Mouse (Mus musculus) megakaryocyte-erythroid progenitor cell, adult 5-6 weeks (primary cell): ENCODE results near the gene Wdr25. TPM values are rescaled to one million over a fixed set of nuclear protein-coding genes. Genes with fewer than 3 reads are reported as not detected.
"Not testable (repeated sequence)": the region's sequence is repeated elsewhere in the genome, so short reads cannot be mapped to it uniquely, and the experiment has no call there.

Source experiments
- ATAC-seq: replicated peaks from 2 replicates; pipeline ENCODE4 v1.8.0; 2016; ENCODE audit warnings: mild to moderate bottlenecking, inconsistent platforms; ENCODE audit not compliant: severe bottlenecking, poor library complexity, low FRiP score, low TSS enrichment
- total RNA-seq, 2 experiments: library from RNA; stranded (forward) in 1 of 2; stranded (reverse) in 1 of 2; fragments of 200-1000, 215-1000 nt in 1 of 2; fragments of >200 nt in 1 of 2; fragmentation: Nextera tagmentation in 1 of 2; gene quantifications; 2 replicates each; pipeline ENCODE4 v1.2.3; 2014 to 2017

Wdr25 gene
- total RNA-seq (2014; fragmentation: Nextera tagmentation) = 9.4 and 9.7 TPM in 2 replicates
- total RNA-seq (2017) = 3.0 and 6.9 TPM in 2 replicates

GRCm38 (mm10) chr12:108892989-108893714 is at the start of gene Wdr25:
TSS of gene Wdr25 (plus strand) at chr12:108893631.
- peak; percentile 6; the same call in 1 of the 2 replicates for ATAC-seq

DNA sequence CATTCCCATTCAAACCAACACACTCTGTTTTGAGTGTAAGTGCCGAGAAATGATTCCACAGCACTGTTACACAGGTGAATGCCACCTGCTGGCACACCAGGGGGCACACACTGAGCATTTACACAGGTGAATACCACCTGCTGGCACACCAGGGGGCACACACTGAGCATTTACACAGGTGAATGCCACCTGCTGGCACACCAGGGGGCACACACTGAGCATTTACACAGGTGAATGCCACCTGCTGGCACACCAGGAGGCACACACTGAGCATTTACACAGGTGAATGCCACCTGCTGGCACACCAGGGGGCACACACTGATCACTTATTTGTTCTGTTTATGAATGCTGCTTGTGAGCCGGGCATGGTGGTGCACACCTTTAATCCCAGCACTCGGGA is 45.4 kb upstream of the Wdr25 start:
- ATAC-seq = not testable (repeated sequence)

DNA sequence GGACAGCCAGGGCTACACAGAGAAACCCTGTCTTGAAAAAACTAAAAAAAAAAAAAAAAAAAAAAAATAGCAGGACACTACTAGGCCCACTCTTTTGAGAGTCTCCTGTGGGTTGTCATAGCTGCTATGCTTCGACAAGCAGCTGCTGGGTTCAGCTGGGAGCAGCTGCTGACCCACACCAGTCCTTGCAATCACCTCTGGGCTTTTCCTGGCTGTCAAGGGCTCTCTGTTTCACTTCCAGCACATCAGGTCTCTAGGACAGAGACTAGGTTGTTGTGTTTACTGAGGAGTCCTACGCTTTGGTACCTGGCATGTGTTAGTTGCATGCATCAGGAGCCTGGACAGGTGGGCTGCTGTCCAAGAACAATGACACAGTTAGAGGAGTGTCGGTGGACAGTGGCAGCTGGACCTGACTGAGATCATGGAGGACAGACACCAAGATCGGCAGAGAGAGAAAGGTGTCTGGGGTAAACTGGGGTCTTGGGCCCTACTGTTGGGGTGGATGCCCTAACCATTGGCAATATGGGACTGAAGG is 43.9 kb upstream of the Wdr25 start:
- ATAC-seq = no peak

DNA sequence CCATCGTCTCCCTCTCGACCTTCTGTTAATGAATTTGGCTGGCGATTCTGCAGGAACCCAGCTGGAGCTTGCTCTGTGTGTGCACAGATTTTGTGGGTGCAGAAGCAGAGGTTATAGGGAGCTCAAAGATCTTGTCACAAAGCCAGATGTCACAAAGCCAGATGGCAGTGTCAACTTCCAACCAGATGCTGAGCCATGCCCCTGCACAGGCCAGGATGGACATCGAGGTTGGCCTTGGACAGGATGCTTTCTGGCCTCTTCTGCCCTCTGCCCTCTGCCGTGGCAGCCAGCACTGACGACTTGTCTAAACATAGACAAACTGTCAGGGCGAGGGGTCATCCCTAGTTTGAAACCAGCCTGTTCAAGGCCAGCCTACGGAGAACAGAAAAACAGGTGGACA is 43.3 kb upstream of the Wdr25 start:
- no peak for ATAC-seq

DNA sequence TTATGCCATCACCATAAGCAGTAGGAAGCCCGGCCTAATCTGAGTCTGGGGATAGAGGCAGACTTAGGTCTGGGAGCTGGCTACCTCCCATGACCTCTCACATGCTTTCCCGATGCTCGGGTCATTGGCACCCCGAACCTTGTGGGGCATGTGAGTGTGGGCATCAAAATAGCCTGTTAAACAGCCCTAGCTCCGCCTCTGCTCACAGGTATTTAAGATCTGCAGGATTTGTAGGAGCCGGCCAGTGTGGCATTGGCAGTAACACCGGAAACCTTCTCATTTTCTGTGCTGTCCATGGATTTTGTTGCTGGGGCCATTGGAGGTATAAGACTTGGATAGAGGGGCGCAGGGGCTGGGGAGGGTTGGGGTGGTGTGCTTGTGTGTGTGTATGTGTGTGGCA is 42.5 kb upstream of the Wdr25 start:
- no peak for ATAC-seq

GRCm38 (mm10) chr12:108852822-108853221 is 40.6 kb upstream of the Wdr25 start:
- ATAC-seq = no peak

- no peak for ATAC-seq
These were observed 38.4 kb upstream of the Wdr25 start for GRCm38 (mm10) chr12:108855081-108855480.

GRCm38 (mm10) chr12:108856186-108856585 is 37.2 kb upstream of the Wdr25 start:
- ATAC-seq = no peak

GRCm38 (mm10) chr12:108857109-108857508 is 36.3 kb upstream of the Wdr25 start:
- ATAC-seq = no peak

DNA sequence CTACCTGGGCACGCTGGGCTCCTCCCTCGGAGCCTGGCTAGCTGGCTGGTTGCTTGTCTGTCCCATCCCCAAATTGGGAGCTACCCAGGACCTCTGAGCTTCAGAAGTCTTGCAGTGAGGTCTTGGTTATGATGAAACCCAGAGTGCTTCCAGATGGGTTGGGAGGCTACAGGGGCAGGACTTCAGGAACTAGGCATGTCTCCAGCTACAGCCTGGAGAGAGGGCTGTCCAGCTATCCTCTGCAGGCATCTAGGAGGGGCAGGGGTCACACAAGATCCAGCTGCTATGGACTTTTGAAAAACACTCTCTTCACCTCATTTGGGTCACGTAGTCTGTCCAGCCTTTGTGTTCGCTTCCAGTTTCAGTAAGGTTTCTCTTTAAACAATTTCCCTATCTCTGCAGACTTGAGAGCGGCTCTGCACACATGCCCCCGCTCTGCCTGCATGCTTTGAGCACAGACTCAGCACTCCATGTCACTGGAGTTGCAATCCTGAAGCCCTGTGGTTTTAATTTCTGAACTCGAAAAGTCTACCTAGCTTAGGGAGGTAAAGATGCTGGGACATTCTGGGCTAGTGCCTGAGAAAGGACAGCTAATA is 35.7 kb upstream of the Wdr25 start:
- ATAC-seq = no peak

DNA sequence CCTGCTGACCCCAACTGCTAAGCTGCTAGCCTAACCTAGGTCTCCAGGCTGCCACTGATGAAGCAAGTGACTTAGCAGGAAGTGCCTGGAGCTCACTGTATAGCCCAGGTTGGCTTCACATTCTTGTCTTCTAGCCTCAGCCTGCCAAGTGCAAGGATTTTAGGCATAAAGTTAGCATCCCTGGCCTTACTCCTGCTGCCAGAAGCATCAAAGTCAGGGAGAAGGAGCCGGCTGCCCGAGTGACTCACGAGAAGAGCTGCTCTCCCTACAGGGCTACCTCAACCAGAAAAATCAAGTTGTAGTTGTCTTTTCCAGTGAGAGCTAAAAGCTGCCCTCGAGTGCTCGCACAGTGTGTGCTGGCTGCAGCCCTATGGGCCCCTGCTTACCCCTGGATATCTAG is 34.9 kb upstream of the Wdr25 start:
- no peak for ATAC-seq

DNA sequence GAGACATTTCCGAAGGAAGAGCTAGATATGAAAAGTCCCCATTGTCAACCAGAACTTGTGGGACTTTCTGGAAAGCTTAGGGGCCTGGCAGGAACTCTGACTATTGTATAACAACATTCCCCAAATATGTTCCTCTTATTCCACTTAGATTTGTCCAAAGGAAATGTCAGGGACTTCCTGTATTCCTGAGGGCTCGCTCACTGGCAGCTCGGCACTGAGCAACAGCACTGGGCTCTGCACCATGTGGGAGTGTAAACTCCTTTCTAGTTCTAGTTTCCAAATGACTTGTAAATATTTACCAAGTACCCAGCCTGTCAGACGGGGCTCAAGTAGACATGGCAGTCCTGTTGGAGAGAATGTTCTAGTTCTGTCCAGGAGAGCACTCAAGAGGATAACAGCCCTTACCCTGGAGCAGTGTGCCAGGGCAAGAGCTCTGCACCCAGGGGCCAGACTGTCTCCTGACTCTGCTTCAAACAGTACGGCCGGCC is 28.4 kb upstream of the Wdr25 start:
- ATAC-seq = no peak

DNA sequence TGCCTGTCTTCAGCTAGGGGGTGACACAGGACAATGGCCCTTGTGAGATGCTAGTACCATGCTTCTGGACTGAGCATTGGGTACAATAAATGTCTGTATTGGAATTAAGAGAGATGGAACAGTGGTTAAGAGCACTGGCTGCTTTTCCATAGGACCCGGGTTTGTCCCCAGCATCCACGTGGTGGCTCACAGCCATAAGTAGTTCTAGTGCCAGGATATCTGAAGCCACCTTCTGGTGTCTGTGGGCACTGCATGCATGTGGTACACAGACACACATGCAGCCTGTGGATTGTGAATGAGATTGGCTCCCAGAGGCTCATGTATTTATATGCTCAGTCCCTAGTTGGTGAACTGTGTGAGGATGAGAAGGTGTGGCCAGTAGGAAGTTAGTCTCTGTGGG is 23.9 kb upstream of the Wdr25 start:
- peak; percentile 35; the same call in 1 of the 2 replicates for ATAC-seq

DNA sequence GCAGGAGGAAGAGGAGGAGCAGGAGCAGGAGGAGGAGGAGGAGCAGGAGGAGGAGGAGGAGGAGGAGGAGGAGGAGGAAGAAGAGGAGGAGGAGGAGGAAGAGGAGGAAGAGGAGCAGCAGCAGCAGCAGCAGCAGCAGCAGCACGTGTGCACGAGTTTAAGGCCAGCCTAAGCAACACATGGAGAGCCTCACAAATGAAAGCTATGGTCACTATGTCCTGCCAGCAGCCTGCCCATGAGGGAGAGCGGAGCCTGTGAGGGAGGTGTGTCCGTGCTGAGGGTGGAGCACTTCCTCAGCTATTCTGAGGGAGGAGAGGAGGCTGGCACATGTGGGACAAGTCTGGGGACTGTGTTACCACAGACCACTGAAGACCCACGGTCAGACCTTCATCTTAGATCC is 20.3 kb upstream of the Wdr25 start:
- no peak for ATAC-seq

DNA sequence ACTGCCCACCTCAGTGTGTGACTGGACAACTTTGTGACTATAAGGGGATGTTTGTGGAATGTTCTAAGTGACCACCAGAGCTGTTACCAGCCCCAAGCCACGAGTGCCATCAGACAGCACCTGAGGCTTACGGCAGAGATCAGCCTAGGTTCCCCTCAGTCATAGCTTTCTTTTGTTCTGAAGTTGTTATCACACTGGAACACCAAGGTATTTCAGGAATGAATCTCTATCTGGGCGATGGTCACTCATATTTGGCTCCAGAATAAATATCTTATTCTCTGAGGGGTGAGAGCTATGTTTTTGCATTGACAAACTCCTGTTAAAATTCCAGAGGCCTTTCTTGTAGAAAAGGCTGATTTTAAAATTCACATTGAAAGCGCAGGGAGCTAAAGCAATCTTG is 14.3 kb upstream of the Wdr25 start:
- ATAC-seq = no peak

GRCm38 (mm10) chr12:108880606-108881005 is 12.8 kb upstream of the Wdr25 start:
- no peak for ATAC-seq

GRCm38 (mm10) chr12:108881192-108881591 is 12.2 kb upstream of the Wdr25 start:
- ATAC-seq = no peak

DNA sequence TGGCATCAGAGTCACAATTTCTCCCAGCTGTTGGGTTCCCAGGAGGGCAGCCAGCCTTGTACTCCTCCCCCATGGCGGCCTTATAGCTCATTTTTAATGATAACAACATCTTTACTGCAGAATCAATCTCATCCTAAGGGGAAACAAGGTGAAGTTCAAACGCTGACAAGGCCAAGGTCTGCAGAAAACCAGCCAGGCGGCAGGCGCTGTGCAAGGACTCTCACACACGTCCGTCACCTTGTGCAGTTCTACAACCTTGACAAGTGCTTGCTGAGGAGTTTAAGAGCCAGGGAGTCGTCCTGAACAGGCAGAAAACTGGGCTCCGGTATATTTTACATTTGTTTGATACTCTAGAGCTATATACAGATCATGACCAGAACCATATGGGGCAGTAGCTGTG is 10.7 kb upstream of the Wdr25 start:
- ATAC-seq = no peak

- ATAC-seq = no peak
These were observed 7.5 kb upstream of the Wdr25 start for GRCm38 (mm10) chr12:108885906-108886305.

DNA sequence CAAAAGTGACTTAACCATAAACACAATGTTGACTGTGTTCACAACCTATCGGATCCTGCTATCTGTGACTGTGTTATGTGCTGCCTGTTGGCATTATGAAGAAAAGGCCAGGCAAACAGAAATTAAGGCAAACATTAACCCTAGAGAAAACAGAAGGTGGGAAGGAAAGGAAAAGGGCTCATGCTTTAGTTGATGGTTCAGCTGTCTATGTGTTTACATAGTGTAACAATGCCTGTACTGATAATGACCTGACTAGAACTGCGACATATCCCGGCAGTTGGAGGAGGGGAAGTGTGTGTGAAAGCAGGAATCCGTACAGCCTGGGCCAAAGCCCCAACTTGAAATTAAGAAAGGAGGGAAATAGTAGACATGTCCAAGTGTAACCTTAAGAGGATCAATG is 6.4 kb upstream of the Wdr25 start:
- ATAC-seq = no peak

- ATAC-seq = no peak
These were observed 4.8 kb upstream of the Wdr25 start for GRCm38 (mm10) chr12:108888632-108889031.
